Mouse (Mus musculus): Measurements from ENCODE around the gene Fam198a. TPM values are rescaled to one million over a fixed set of nuclear protein-coding genes. Genes with fewer than 3 reads are reported as not detected.

Gene Fam198a
- total RNA-seq, 2 experiments from 2014 or later: 3.1 to 4.3 TPM

- peak; percentile 76 for DNase-seq
- intact Hi-C loops (cut with DNase I; ENCODE audit: low total_unique reads): no loop called here
Observed at GRCm38 (mm10) chr9:121974141-121974986, 23.6 kb downstream of the Fam198a start.

- intact Hi-C loops (cut with DNase I; ENCODE audit: low total_unique reads): no loop called here
- no peak for DNase-seq
Observed at GRCm38 (mm10) chr9:121975321-121975720, 24.5 kb downstream of the Fam198a start.

- intact Hi-C loops (cut with DNase I; ENCODE audit: low total_unique reads): no loop called here
- DNase-seq: no peak
Observed at GRCm38 (mm10) chr9:121981046-121981445, 30.3 kb downstream of the Fam198a start.

GRCm38 (mm10) chr9:121981466-121982105, 30.8 kb downstream of the Fam198a start:
- no peak for DNase-seq
- intact Hi-C loops (cut with DNase I; ENCODE audit: low total_unique reads): no loop called here

GRCm38 (mm10) chr9:121982214-121982613, 31.4 kb downstream of the Fam198a start:
- no peak for DNase-seq
- intact Hi-C loops (cut with DNase I; ENCODE audit: low total_unique reads): no loop called here

- intact Hi-C loops (cut with DNase I; ENCODE audit: low total_unique reads): no loop called here
- no peak for DNase-seq
Observed at GRCm38 (mm10) chr9:121982665-121983064, 31.9 kb downstream of the Fam198a start.

GRCm38 (mm10) chr9:121983504-121983903, 32.7 kb downstream of the Fam198a start:
- intact Hi-C loops (cut with DNase I; ENCODE audit: low total_unique reads): no loop called here
- peak; percentile 82 for DNase-seq

GRCm38 (mm10) chr9:121984465-121985461, 34.0 kb downstream of the Fam198a start:
- intact Hi-C loops (cut with DNase I; ENCODE audit: low total_unique reads): loop anchor here (1.0 kb wide), 1 partner anchor 37 kb away; no protein-coding TSS in a partner anchor
- DNase-seq: peak; percentile 65

GRCm38 (mm10) chr9:121988910-121989309, 38.1 kb downstream of the Fam198a start:
- intact Hi-C loops (cut with DNase I; ENCODE audit: low total_unique reads): no loop called here
- DNase-seq: no peak

- intact Hi-C loops (cut with DNase I; ENCODE audit: low total_unique reads): no loop called here
Observed at GRCm38 (mm10) chr9:121989536-121989935, 38.7 kb downstream of the Fam198a start.

GRCm38 (mm10) chr9:121991041-121991440, 40.3 kb downstream of the Fam198a start:
- intact Hi-C loops (cut with DNase I; ENCODE audit: low total_unique reads): no loop called here

More at GRCm38 (mm10) chr9:121989536-121989935, 38.7 kb downstream of the Fam198a start:
- no peak for DNase-seq

GRCm38 (mm10) chr9:121993047-121993446, 42.3 kb downstream of the Fam198a start:
- intact Hi-C loops (cut with DNase I; ENCODE audit: low total_unique reads): no loop called here
- no peak for DNase-seq

More at GRCm38 (mm10) chr9:121991041-121991440, 40.3 kb downstream of the Fam198a start:
- no peak for DNase-seq

GRCm38 (mm10) chr9:121995077-121995476, 44.3 kb downstream of the Fam198a start:
- intact Hi-C loops (cut with DNase I; ENCODE audit: low total_unique reads): no loop called here
- no peak for DNase-seq

GRCm38 (mm10) chr9:121995508-121996131, 44.8 kb downstream of the Fam198a start:
- intact Hi-C loops (cut with DNase I; ENCODE audit: low total_unique reads): no loop called here
- DNase-seq: peak; percentile 86

- DNase-seq: no peak
- intact Hi-C loops (cut with DNase I; ENCODE audit: low total_unique reads): no loop called here
Observed at GRCm38 (mm10) chr9:121997010-121997409, 46.2 kb downstream of the Fam198a start, which contains the start of gene Pomgnt2. Gene Pomgnt2, minus strand, starts transcription at chr9:121997110.

- intact Hi-C loops (cut with DNase I; ENCODE audit: low total_unique reads): no loop called here
- no peak for DNase-seq
Observed at GRCm38 (mm10) chr9:121997978-121998377, 47.2 kb downstream of the Fam198a start.

- intact Hi-C loops (cut with DNase I; ENCODE audit: low total_unique reads): no loop called here
- DNase-seq: no peak
Observed at GRCm38 (mm10) chr9:122006175-122006574, 55.4 kb downstream of the Fam198a start.

GRCm38 (mm10) chr9:122006609-122007008, 55.8 kb downstream of the Fam198a start:
- intact Hi-C loops (cut with DNase I; ENCODE audit: low total_unique reads): no loop called here
- DNase-seq: no peak

- intact Hi-C loops (cut with DNase I; ENCODE audit: low total_unique reads): no loop called here
- no peak for DNase-seq
Observed at GRCm38 (mm10) chr9:122008876-122009275, 58.1 kb downstream of the Fam198a start.
